Mouse (Mus musculus) mesoderm, embryonic 11.5 days (tissue): ENCODE measurements at regions not wholly inside any gene's neighbourhood (a gene's known extent, or its start where the extent isn't known, plus 50 kb on each side); places are given as distances from the start of the nearest gene placed in this dataset.

ENCODE experiments used
- DNase-seq: peaks from one replicate; pipeline ENCODE4 v3.0.0-alpha.2; 2012; ENCODE audit warnings: low read depth, low spot score

- no peak for DNase-seq
Measured at GRCm38 (mm10) chrX:103250961-103251360, 64.5 kb upstream of the Nap1l2 start.

DNA sequence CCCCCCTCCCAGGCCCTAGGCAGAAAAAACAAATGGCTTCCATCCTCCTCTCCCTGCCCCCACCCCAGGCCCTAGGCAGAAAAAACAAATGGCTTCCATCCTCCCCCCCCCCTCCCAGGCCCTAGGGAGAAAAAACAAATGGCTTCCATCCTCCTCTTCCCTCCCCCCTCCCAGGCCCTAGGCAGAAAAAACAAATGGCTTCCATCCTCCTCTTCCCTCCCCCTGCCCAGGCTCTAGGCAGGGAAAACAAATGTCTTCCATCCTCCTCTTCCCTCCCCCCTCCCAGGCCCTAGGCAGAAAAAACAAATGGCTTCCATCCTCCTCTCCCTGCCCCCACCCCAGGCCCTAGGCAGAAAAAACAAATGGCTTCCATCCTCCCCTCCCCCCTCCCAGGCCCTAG is 65.0 kb upstream of the Nap1l2 start:
- peak; percentile 49 for DNase-seq

- DNase-seq: peak; percentile 53
Measured at GRCm38 (mm10) chrX:103252056-103252850, 65.8 kb upstream of the Nap1l2 start.

GRCm38 (mm10) chrX:103252881-103253280 is 66.4 kb upstream of the Nap1l2 start:
- no peak for DNase-seq

GRCm38 (mm10) chrX:103254867-103255266 is 66.3 kb upstream of the Cdx4 start:
- DNase-seq: no peak

GRCm38 (mm10) chrX:103259882-103260281 is 61.3 kb upstream of the Cdx4 start:
- DNase-seq: peak; percentile 55
